Mouse (Mus musculus): ENCODE measurements around the gene Prelp.
"Not testable (repeated sequence)": the region's sequence is repeated elsewhere in the genome, so short reads cannot be mapped to it uniquely, and the experiment has no call there.

The Prelp gene

DNA sequence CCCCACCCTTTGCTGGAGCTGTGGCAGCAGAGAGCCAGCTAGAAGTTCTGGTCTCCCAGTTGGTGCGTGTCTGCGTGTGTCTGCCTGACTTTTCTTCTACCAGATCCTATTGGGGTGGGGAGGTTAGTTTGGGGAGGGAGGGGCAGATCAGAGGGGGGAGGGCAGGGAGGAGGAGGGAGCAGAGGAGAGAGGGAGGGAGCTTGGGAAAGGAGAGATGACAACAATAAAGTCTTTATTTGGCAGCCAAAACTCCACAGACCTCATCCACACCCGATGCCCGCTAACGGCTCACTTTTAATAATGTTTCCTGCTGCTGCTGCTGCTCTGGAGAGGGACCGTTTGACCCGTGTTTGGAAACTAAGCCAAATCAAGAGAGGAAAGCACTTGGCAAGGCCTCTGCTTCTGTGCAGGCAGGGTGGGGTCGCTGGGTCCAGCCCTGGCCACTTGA lies at the start of gene Prelp:
Prelp (minus strand) TSS at position 111 of the 448 bp plus-strand sequence.
- DNase-seq (ENCODE audit: low spot score) = peak; percentile 27

DNA sequence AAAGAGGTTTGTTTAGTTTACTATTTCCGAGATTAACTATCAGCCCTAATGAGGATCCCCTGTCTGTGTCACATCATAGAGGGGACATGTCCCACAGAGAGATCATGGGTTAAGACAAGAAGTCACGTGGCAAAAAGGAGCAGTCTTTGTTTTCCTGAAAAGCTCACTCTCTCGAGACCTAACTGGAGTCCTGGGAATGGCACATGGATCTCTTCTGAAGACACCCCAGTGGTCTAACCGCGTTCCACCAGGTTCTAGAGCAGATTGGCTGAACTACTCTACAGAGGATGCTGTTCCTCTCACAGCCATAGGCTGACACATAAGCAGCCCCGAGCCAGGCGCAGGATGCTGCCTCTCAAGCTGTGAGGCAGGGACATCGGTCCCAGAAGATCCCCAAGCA lies 48.2 kb upstream of the Prelp start:
- DNase-seq (ENCODE audit: low spot score) = no peak

DNA sequence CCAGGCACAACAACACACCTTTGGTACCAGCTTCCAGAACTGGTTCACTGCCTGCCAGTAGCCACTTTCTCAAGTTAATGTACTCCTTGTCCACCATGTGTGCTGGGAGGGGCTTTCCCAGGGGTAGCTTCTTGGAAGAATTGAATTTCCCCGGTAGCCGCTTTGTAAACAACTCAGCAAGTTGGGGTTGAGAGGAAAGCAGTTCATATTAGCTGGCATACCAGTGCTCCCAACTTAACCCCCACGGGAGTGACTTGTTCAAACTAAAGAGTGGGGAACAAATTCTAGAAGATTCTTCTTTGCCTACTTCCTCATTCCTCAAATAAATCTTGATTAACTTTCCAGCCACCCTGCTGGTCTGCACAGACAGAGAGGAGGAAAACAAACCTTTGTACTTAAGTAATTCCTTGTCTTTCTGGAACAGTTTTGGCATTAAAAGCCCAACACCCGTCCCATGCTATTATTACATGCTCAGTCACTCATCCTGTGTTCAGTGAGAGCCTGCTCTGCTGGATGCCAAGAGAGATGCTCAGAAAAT lies 47.6 kb upstream of the Prelp start:
- no peak for DNase-seq (ENCODE audit: low spot score)

DNA sequence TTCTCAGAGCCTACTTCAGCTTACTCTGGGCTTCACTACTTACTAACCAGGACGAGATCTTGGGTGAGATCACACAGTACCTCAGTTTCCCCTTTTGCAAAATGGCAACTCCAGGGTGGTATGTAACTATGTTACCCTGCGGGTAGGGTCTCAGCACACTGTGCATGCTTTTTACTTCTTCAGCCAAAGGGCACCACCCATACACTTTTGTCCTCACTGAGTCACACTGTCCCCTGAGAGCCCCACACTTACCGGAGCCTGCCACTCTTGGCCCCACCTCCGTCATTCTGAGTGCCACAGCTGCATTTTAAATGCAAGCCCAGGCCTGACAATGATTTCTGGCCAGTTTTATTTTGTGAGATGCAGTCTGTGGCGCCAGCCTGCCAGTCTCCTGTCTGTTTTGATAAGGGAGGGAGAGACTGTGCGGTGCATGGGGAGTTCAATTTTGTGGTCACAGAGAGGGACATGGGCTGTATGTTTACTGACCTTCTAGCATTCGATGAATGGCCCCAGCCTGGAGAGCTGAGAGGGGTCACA lies 46.3 kb upstream of the Prelp start:
- DNase-seq (ENCODE audit: low spot score) = no peak

DNA sequence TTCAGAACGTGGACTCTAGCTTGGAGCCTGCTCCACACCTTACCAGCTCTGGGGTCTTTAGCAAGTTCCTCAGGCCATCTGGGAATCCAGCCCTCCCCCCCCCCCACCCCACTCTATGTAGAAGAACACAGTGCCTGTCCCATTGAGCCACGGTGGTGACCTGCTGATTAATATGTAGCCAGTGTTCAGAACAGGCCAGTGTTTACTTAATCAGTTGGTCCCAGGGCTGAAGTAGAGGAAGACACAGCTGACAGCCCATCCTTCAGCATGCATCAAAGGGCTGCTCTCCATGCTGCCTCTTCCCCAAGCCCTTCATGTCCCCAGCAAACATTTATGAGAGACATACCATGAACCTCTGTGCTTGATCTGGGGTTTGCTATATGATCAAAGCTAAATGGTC lies 44.8 kb upstream of the Prelp start:
- DNase-seq (ENCODE audit: low spot score) = no peak

DNA sequence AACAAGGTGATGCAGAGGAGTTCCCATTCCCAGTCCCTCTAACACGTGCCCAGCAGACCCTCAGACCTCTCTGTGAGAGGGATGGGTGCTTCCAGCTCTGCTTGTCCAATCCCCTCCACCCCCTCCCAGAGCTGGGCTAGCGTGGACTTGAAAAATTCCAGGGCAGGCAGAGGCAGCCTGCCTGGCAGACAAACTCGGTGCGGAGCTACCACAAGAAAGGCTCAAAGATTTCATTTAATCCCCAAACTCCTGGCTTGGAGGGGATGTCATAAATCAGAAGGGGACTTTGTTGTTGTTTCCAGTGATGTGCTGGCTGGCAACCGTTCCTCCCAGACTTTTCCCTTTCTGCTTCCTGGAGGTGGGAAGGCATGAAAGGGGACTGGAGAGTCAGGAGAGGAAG lies 44.1 kb upstream of the Prelp start:
- no peak for DNase-seq (ENCODE audit: low spot score)

DNA sequence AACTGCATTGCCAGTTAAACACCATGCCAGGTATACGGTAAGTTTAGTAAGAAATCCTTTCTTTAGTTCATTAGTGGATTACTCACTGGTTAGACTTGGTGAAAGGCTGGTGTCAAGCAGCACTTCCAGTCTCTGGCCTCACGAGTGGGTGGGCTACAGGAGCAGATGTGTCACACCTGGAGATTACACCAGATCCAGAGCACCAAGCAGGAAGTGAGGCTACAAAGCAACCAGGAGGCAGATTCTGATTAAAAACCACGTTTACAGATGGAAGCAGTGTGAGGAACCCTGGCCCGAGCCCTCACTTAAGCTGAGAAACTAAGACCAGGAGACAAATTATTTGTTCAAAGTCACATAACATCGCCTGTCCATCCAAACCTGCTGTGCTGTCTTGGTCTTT lies 43.5 kb upstream of the Prelp start:
- DNase-seq (ENCODE audit: low spot score) = no peak

DNA sequence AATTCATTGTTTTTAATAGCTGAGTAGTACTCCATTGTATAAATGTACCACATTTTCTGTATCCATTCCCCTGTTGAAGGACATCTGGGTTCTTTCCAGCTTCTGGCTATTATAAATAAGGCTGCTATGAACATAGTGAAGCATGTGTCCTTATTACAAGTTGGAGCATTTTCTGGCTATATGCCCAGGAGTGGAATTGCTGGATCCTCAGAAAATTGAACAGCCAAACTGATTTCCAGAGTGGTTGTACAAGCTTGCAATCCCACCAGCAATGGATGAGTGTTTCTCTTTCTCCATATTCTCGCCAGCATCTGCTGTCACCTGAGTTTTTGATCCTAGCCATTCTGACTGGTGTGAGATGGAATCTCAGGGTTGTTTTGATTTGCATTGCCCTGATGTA lies 42.4 kb upstream of the Prelp start:
- not testable (repeated sequence) for DNase-seq (ENCODE audit: low spot score)

DNA sequence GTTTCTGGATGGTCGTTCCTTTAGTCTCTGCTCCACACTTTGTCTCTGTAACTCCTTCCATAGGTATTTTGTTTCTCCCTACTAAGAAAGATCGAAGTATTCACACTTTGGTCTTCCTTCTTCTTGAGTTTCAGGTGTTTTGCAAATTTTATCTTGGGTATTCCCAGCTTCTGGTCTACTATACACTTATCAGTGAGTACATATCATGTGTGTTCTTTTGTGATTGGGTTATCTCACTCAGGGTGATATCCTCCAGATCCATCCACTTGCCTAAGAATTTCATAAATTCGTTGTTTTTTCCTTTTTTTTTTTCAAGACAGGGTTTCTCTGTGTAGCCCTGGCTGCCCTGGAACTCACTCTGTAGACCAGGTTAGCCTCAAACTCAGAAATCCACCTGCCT lies 41.9 kb upstream of the Prelp start:
- DNase-seq (ENCODE audit: low spot score) = not testable (repeated sequence)

DNA sequence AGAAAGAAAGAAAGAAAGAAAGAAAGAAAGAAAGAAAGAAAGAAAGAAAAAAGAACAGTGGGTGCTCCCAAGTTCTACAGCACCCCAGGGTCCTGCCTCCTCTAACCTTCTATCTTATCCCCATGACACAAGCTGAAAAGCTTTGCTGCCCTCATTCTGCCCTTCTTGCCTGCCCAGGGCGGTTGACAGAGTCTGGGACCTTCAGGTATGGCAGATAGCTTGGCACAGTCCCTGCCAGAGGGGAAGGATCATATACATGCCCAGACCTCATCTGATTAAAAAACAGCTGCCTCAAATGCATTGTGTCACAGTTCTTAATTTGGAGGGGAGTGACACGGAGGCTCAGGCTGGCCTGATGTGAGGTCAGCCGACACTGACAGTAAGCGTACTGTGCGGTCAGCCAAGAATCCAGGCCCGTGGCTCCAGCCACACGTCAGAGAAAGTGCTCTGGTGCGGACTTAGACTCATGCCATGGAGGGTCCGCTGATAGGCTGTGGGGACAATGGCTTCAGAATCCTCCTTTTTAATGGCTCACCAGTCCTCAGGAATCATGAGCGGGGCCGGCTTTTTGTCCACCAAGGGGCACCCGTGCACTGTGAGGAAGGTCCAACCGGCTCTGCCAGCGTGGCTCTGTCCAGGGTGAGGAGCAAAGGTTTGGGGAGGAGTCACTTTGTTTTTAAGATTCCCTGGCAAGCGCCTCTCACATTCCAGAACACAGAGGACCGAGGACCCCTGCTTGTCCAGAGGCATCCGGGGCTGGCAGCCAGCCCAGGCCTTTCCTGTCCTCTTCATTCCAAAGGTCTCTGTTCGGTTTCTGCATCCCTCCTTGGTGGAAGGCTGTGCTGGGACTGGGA lies 40.3 kb upstream of the Prelp start:
- DNase-seq (ENCODE audit: low spot score) = peak; percentile 61

DNA sequence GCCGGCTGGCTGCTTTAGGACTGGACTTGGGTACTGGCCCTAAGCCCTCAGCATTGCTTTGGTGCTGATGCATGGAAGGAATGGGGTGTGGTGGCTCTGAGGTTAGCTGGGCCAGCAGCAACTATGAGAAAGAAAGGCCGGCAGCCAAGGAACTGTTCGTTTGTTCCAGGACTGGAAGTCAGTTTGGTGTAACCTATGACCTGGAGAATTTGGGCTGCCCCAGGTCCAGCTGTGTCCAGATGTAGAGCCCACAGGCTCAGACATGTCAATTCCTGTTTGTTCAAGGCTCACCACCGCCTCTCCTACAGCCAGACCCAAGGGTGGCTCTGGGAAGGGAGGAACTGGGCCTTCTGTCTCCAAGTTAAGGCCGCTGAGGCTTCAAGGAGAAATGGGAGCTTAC lies 38.3 kb upstream of the Prelp start:
- peak; percentile 11 for DNase-seq (ENCODE audit: low spot score)

DNA sequence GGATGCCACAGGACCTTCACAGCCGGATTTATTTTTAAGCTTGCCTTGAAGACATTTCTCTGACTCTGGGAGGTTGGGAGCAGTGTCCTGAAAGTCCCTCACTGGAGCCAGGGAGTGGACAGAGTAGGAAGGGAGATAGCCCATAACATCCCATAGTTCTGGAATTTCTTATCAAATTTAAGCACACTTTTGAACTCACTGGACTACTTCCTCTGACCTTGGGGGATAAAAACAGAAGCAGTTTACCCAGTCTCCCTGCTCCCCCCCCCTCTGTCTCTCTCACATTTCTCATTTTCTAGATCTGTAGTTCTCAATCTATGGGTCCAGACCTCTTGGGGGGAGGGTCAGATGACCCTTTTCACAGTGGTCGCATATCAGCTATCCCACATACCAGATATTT lies 32.8 kb upstream of the Prelp start:
- no peak for DNase-seq (ENCODE audit: low spot score)

DNA sequence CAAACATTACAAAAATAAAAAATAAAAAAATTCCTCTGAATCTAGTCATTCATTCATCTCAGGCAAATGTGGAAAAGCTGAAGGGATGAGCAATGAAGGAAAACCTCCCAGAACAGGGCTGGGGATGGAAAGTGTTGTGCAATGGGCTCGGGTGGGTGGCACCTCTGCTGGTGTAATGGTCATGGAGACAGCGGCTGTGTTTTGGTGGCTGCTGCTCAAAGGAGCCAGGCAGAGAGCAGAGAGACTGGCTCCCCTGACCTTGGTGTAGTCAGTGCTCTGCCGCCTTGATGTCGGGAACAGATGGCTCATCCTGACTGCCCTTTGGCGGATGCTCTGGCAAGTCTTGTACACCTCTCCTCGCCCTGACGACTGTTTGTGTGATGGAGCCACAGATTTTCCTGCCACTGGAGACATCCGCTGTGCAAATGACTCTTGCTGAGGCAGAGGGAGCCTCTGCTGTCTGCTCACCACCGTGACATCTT lies 32.1 kb upstream of the Prelp start:
- DNase-seq (ENCODE audit: low spot score) = no peak

DNA sequence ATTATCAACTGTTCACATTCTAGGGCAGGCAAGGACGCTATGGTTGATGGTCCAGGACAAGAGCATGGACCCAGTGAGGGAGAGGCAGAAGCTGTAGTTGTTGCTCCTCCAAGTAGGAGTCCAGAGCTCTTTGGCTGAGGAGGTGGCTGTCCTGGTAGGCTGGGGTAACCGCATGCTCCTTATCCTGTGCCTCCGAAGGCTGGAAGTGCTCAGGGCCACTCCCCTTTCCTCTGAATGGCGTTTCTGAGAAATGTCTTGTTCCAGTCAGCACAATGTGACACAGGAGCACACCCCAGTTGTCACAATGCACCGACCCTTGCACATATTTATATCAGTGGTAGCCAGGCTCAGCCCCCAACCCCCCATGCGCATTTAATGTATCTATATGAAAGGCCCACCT lies 30.4 kb upstream of the Prelp start:
- DNase-seq (ENCODE audit: low spot score) = no peak

DNA sequence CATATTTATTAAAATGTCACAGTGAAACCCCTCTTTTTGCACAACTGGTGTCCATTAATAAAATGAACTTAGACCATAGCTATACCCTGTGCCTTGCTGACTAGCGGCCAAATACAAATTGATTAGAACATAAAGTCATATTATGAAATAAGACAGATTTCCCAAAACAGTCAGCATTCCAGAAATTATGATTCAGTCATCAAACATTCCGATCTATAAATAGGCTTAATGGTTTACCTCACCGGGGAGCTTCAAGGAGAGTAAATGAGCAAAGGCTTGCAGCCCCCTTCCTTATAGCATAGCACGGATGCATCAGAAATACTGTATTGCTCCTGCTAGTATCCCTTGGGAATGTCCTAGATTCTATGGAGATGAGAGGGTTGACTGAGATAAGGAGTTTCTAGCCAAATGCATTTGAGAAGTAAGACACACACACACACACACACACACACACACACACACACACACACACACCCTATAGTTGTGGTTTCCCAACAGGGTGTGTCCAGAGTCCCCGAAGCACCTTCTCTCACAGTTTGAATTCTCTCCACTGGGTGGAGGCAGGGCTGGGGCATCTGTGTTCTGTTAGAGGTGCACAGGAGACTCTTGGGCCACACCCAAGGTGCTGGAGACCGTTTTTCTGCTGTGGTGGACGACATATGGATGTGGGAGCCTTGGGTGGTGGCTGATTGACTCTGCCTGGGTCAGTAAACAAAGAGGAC lies 29.0 kb upstream of the Prelp start:
- no peak for DNase-seq (ENCODE audit: low spot score)

DNA sequence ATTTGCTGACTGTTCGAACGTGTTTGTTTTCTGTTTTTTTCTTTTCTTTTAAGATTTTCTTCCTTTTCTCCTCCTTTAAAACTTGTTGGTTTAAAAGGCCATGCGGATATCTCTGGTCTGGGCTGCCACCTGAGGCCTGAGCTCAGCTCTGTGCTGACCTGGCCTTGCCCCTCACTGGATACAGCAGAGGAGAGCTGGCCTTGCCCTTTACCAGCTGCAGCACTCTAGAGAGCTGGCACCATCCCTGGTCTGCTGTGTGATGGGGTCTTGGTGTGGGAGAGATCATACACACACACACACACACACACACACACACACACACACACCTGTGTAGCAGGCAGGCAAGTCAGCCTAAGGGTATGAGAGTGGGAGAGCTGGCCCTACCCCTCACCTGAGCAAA lies 23.9 kb upstream of the Prelp start:
- DNase-seq (ENCODE audit: low spot score) = no peak

DNA sequence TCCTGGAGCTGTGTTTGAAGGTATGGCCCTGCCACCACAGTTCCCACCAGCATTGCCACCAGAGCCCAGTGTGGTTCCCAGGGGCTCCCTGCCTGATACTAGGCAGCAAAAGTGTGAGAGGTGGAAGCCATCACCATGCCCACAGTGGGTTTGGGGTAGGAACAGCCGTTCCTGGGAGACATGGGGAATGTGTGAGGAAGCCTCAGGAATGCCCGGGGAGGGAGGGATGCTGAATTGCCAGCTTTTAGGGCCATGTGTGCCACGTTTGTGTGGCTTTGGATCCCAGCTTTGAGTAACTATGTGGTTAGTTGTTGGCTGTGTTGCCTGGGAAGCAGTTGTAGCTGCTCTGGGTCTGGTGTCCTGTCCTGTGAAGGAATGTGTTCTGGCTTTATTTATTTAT lies 20.7 kb upstream of the Prelp start:
- DNase-seq (ENCODE audit: low spot score) = no peak

DNA sequence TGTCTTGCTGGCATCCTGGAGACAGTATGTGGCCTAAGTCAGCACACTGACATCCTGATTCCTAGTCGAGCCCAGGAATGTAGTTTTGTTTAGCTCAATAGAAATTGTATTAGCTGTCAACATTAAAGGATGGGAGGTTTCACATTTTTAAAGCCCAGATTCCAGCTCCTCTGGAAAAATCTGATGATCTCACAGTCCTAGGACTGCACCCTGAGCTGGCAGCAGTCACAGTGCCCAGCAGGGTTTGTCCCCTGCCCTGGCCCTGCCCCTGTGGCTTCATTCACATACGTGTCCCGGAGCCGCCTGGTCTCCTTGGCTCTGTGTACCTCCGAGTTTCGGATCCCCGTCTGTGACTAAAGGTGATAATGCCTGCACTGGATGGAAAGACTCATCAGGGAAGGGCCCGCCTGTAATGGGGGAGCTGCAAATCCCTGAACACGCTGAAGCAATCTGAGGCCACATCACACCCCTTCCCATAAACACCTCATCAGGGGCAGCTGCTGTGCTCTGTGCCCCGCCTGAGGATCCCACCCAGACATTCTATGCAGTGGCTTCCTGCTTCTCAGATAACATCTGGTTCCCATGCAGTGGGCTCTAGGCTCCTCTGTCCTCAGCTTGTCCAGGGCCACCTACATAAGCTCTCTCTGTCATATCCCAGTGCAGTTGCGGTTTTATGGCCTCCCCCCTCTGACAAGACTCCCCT lies 20.1 kb upstream of the Prelp start:
- DNase-seq (ENCODE audit: low spot score) = no peak

DNA sequence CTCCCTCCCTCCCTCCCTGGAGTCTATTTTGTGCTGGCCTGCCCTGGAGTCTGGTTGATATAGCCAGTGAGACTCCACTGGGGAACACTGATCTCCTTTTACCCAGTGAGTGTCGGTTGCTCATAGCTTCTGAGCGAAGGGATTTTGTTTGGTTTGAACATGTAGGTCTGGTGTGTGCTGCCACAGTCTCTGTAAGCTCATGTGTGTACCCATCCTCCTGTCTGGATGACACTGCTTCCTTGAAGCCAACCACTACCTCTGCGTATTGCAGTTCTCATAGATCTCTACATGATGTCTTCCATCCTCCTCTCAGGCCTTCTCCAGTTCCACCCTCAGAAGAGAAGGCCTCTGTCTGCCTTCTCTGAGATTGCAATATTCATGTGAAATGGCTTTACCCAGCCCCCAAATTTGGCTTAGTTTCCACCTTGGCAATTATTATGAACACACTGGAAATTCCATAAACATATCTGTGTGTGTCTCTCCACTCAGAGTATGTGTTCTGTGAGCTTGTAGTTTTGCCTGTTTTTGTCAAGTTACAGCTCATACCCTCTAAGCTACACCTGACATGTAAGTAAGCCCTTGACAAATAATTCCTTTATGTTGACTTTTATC lies 19.4 kb upstream of the Prelp start:
- DNase-seq (ENCODE audit: low spot score) = no peak

DNA sequence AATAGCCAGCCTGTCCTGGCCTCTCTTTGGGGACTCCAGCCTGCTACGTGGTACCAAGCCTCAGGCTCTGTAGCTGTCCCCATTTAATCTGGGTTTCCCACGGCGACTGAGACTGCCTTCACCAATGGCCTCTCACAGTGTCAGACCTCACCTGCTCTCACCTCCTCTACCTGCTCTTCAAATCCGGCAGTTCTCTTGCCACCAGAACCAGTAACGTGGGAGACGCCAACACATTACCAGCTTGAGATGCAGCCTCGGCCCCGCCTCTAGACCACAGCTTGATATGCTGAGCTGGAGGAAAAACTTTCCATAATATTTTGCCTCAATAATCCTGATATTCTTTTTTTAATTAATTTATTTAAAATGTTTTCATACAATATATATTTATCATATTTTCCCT lies 18.5 kb upstream of the Prelp start:
- DNase-seq (ENCODE audit: low spot score) = no peak

DNA sequence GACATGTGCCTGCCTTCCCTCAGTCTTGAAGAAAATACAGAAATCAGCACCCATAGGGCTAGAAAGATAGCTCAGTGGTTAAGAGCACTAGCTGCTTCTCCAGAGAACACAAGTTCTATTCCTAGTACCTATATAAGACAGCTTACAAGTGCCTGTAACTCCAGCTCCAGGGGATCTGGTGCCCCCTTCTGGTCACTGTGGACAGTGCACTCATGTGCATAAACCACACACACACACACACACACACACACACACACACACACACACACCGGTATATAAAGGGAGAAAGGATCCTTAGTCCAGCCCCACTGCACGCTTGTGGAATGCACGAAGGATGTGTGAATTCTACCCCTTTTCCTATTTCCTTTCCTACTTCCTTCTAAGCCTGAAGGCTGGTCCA lies 15.0 kb upstream of the Prelp start:
- DNase-seq (ENCODE audit: low spot score) = no peak
